Mouse (Mus musculus) inflammation-experienced regulatory T-cells, adult 6 months (primary cell): ENCODE measurements around the gene Wdr63. TPM values are rescaled to one million over a fixed set of nuclear protein-coding genes. Genes with fewer than 3 reads are reported as not detected.
"Not testable (repeated sequence)": the region's sequence is repeated elsewhere in the genome, so short reads cannot be mapped to it uniquely, and the experiment has no call there.

ENCODE experiments used
- ATAC-seq: one replicate; pipeline ENCODE4 v1.8.0; 2017
- polyA plus RNA-seq, 3 experiments: library from polyadenylated mRNA; unstranded; fragments of 100-300 nt; shearing (Covaris generic); gene quantifications; one replicate each; pipeline ENCODE4 v1.2.1; 2017

Wdr63 gene
- polyA plus RNA-seq, 3 experiments from 2014 or later = 0.44 TPM; not detected in 2

- no peak for ATAC-seq
These were observed 97.2 kb downstream of the Wdr63 start for GRCm38 (mm10) chr3:146010751-146011150.

- ATAC-seq = no peak
These were observed 97.9 kb downstream of the Wdr63 start for GRCm38 (mm10) chr3:146009859-146010645.

- no peak for ATAC-seq
These were observed 100.1 kb downstream of the Wdr63 start for GRCm38 (mm10) chr3:146007872-146008271.

- ATAC-seq = no peak
These were observed 103.4 kb downstream of the Wdr63 start for GRCm38 (mm10) chr3:146004347-146005051.

GRCm38 (mm10) chr3:145996539-145996938 lies 111.4 kb downstream of the Wdr63 start:
- ATAC-seq = not testable (repeated sequence)

GRCm38 (mm10) chr3:145995489-145995888 lies 112.4 kb downstream of the Wdr63 start:
- no peak for ATAC-seq

- ATAC-seq = no peak
These were observed 114.3 kb downstream of the Wdr63 start for GRCm38 (mm10) chr3:145993481-145994201.

- no peak for ATAC-seq
These were observed 115.1 kb downstream of the Wdr63 start for GRCm38 (mm10) chr3:145992796-145993195.

- no peak for ATAC-seq
These were observed 115.8 kb downstream of the Wdr63 start for GRCm38 (mm10) chr3:145991976-145992730.

GRCm38 (mm10) chr3:145991130-145991529 lies 116.8 kb downstream of the Wdr63 start:
- ATAC-seq = no peak

Other genes with a start within 250 kb of the Wdr63 start
- 10 to 100 TPM; 52.3 to 61.9 (median 55.5) TPM for gene Bcl10, start 185.3 kb downstream of the Wdr63 start, polyA plus RNA-seq
- gene 2410004B18Rik, start 170.1 kb downstream of the Wdr63 start, polyA plus RNA-seq = 10 to 100 TPM; 13.8 to 21.9 (median 20.6) TPM
- under 1 TPM in 1 of 3 experiments, not detected in 2; 0.13 TPM for gene Syde2, start 120.3 kb downstream of the Wdr63 start, polyA plus RNA-seq
- gene Mcoln3, start 9.3 kb upstream of the Wdr63 start, polyA plus RNA-seq = 1 to 10 TPM; 2.2 to 6.8 (median 4.7) TPM
- 1 to 10 TPM; 3.9 to 8.4 (median 7.9) TPM for gene Mcoln2, start 41.7 kb upstream of the Wdr63 start, polyA plus RNA-seq
- gene Lpar3, start 112.8 kb upstream of the Wdr63 start, polyA plus RNA-seq = under 1 TPM in 1 of 3 experiments, not detected in 2; 0.23 TPM